Mouse (Mus musculus): Measurements from ENCODE around the gene Hlx. TPM values are rescaled to one million over a fixed set of nuclear protein-coding genes. Genes with fewer than 3 reads are reported as not detected.

Hlx gene
- polyA plus RNA-seq, 1 experiment from 2014 or later, result 8.4 TPM

DNA sequence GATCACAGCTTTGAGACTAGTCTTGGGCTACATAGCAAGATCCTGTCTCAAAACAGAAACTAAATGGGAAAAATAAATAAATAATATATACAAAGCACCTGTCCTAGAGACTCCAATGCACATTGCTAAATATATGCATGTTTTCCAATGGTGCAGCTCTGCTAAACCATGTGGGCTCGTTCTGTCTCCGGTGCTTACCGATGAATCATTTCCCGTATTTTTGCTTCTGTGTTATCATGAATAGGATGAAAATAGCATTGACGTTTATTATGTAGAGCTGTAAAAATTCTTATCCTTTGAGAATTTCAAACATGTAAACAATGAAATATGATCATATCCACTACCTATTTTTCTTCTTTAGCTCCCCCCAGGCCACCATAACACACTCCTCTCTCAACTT, 20.3 kb upstream of the Hlx start:
- ATAC-seq (ENCODE audit: insufficient read depth), result no peak
- Histone ChIP-seq H3K27ac (replicated peaks) (no peak overlapping the region), H3K27me3 (no peaks in the 10 kb centered on the region), H3K9ac (no peak overlapping the region), H3K36me3 (replicated peaks) (no peaks in the 10 kb centered on the region), H3K4me2 (no peak overlapping the region), H3K4me1 (replicated peaks) (no peaks in the 10 kb centered on the region), H3K9me3 (replicated peaks) (no peaks in the 10 kb centered on the region), H3K4me3 (replicated peaks) (no peak overlapping the region)
- 72% methylated on average over 5 of the region's 5 CpGs for WGBS (ENCODE audit: insufficient replicate concordance)

DNA sequence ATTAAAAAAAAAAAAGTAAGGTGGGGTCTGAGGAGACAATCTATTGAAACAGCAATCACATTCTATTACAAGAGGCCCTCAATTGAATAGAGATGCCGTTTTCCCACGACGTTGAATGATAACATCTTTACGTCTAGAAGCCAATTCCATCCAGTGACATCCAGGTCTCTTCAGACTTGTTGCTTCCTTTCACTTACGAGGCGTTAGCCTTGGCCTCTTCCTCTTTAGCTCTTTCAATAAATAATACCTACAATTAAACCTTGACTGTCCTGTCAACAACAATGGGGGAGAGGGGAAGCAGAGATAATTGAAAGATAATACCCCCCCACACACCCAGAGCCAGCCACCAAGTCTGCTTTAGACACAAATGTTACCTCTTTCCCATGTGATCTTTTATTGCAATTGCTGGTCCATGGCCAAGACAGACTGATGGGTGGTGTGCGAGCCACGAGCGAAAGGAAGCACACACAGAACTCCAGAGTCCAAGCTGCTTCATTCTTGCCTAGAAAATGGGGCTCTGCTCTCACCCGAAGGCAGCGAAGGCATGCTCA, 17.8 kb upstream of the Hlx start:
- no peaks in the 10 kb centered on the region for H3K36me3 ChIP-seq (replicated peaks)
- ATAC-seq (ENCODE audit: insufficient read depth), result no peak
- no peaks in the 10 kb centered on the region for H3K27me3 ChIP-seq
- H3K9me3 ChIP-seq (replicated peaks), result no peaks in the 10 kb centered on the region
- no peak overlapping the region for H3K4me3 ChIP-seq (replicated peaks)
- H3K9ac ChIP-seq, result no peak overlapping the region
- H3K4me2 ChIP-seq, result no peak overlapping the region
- H3K27ac ChIP-seq (replicated peaks), result no peak overlapping the region
- WGBS (ENCODE audit: insufficient replicate concordance), result 54% methylated on average over 11 of the region's 11 CpGs
- H3K4me1 ChIP-seq (replicated peaks), result no peaks in the 10 kb centered on the region

DNA sequence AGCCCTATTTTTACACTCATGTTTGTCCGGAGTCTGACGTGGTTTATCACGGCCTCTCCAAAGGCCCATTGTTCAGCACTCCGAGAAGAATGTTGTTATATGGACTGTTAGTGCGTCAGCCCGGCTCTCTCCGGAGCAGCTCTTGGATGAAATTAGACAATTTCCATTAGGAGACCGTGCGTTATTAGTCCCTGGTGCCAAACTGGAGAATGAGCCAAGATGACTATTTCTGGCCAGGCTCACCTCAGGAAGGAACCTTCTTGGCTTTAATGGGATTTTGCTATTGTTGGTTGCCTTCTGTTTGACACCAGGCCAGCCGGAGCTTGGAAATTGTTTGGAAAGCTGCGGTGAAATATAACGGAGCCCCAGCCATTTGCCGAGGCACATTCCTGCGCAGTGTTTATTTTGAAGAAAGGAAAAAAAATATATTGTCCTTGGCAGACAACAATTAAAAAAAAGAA, 16.3 kb upstream of the Hlx start:
- Histone ChIP-seq H3K9me3 (replicated peaks) (no peaks in the 10 kb centered on the region), H3K9ac (no peak overlapping the region), H3K4me3 (replicated peaks) (no peak overlapping the region), H3K4me1 (replicated peaks) (no peaks in the 10 kb centered on the region), H3K27ac (replicated peaks) (no peak overlapping the region), H3K27me3 (0 out of 2 replicates have a peak, but pooled peaks cover 6% of the 10 kb centered on the region), H3K4me2 (no peak overlapping the region), H3K36me3 (replicated peaks) (no peaks in the 10 kb centered on the region)
- ATAC-seq (ENCODE audit: insufficient read depth), result no peak
- 51% methylated on average over 14 of the region's 14 CpGs for WGBS (ENCODE audit: insufficient replicate concordance)

DNA sequence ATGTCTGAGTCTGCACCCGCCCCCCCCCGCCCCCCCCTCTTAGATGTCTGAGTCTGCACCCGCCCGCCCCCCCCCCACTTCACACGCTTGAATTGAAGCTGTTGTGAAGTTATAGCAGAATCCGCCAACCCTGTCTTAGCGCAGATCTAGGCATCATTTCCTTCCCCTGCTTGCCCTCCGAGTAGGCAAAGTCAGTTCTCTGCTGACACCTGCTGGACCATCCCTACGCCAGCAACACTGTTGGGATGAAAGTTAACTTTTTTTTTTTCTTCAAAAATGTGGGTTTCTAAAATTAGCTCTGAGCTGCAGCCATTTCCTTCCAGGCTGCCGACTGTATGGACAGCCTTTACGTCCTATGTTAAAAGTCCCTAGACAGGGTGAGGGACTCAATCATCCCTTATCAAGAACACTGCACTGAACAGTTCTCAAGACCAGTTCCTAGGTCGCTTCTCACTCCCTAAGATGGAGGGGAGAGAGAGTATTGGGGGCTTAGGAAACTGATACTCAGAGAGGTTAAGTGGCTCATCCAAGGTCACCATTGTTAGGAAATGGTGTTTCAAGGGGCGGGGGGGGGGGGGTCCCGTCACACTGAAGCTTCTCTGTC, 5.6 kb upstream of the Hlx start:
- Histone ChIP-seq H3K27ac (replicated peaks) (no peak overlapping the region), H3K4me3 (replicated peaks) (no peak overlapping the region), H3K9ac (no peak overlapping the region), H3K27me3 (peaks cover 77% of the 10 kb centered on the region), H3K36me3 (replicated peaks) (no peaks in the 10 kb centered on the region), H3K4me2 (no peak overlapping the region), H3K9me3 (replicated peaks) (no peaks in the 10 kb centered on the region), H3K4me1 (replicated peaks) (peaks cover 15% of the 10 kb centered on the region; the same call in 1 of the 2 replicates)
- 3% methylated on average over 14 of the region's 14 CpGs for WGBS (ENCODE audit: insufficient replicate concordance)
- ATAC-seq (ENCODE audit: insufficient read depth), result no peak

DNA sequence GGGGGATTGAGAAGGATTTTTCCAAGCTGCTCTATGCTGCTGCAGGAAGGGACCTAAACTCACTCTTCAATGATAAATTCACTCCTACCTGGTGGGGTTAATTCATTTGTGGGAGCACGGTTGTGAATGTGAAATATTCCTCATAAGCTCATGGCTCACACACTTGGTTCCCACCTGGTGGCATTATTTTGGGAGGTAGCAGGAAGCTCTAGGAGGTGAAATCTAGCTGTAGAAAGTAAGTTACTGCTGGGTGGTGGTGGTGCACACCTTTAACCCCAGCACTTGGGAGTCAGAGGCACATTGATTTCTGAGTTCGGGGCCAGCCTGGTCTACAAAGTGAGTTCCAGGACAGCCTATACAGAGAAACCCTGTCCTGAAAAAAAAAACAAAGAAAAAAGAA, 4.8 kb upstream of the Hlx start:
- H3K27me3 ChIP-seq, result peaks cover 84% of the 10 kb centered on the region

DNA sequence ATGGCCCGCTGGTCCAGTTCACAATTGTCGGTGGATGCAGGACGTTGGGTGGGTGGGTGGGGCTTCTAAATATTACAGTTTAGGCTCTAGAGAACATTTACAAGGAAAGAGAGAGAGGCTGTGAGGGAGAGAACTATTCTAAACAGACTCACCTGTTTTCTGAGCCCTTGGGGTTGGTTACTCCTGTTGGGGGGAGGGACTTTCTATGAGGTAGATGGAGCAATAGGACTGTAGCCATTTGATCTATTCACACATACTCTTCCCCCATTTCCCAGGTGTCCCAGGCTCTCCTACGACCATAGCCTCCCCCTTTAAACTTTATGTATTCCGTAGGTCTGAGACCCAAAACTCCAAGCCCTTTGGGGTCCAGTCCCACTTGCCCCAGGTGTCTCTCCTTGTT, 3.8 kb upstream of the Hlx start:
- H3K36me3 ChIP-seq (replicated peaks), result no peaks in the 10 kb centered on the region
- H3K4me2 ChIP-seq, result no peak overlapping the region
- H3K4me3 ChIP-seq (replicated peaks), result no peak overlapping the region
- no peaks in the 10 kb centered on the region for H3K9me3 ChIP-seq (replicated peaks)
- no peak for ATAC-seq (ENCODE audit: insufficient read depth)
- H3K4me1 ChIP-seq (replicated peaks), result peaks cover 31% of the 10 kb centered on the region
- no peak overlapping the region for H3K9ac ChIP-seq
- 33% methylated on average over 5 of the region's 5 CpGs for WGBS (ENCODE audit: insufficient replicate concordance)
- H3K27ac ChIP-seq (replicated peaks), result no peak overlapping the region
- peaks cover 89% of the 10 kb centered on the region for H3K27me3 ChIP-seq

More for the DNA sequence above, 4.8 kb upstream of the Hlx start:
- Histone ChIP-seq H3K27ac (replicated peaks) (no peak overlapping the region), H3K4me2 (no peak overlapping the region), H3K4me1 (replicated peaks) (peaks cover 21% of the 10 kb centered on the region), H3K36me3 (replicated peaks) (no peaks in the 10 kb centered on the region), H3K9ac (no peak overlapping the region), H3K9me3 (replicated peaks) (no peaks in the 10 kb centered on the region), H3K4me3 (replicated peaks) (no peak overlapping the region)
- ATAC-seq (ENCODE audit: insufficient read depth), result no peak
- 27% methylated on average over 2 of the region's 2 CpGs for WGBS (ENCODE audit: insufficient replicate concordance)

DNA sequence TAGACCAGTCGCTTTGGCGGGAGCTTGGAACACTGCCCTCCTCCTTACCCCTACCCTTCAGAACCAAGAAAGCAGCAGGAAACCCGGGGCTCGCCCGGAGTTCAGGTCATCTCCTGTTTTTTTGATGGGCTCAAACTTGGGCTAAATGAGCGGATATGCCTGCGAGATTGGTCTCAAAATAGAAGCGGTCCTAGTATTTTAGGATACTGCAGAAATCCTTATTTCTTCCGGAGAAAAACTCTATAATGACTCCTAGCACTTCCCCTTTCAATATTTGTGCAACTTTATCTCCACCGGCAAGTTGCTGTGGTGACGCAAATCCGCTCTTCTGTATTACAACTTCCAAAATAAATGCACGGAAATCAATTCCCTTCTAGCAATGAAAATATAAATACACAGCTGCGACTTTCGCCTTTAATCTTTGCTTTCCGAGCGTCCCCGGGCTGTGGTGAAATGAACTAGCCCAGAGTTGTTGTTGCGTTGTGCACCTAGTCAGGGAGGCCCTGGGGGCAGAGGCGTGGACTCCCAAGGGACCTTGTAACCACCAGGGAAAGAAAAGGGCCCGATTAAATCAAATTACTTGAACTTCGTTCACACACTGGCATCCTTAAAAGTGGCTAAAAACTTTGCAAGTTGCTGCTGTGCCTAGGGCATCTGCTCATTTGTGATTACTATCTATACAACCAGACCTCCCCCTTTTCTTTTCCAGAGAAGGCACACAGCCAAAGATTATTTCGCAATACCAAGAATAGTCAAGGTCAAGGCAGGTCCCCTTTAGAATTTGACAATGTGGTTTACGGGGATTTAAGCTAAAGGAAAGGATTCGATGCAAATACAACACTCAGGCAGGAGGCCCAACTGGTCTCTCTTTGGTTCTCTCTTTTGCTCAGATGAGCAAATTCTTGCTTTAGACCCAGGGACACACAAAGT, 2.8 kb upstream of the Hlx start:
- Histone ChIP-seq H3K9ac (no peak overlapping the region), H3K9me3 (replicated peaks) (no peaks in the 10 kb centered on the region), H3K4me1 (replicated peaks) (peaks cover 31% of the 10 kb centered on the region), H3K4me2 (peak overlapping the region; percentile 89), H3K4me3 (replicated peaks) (no peak overlapping the region; the same call in 1 of the 2 replicates), H3K27me3 (peaks cover 99% of the 10 kb centered on the region), H3K36me3 (replicated peaks) (no peaks in the 10 kb centered on the region), H3K27ac (replicated peaks) (no peak overlapping the region; the same call in 1 of the 2 replicates)
- WGBS (ENCODE audit: insufficient replicate concordance), result 4% methylated on average over 25 of the region's 25 CpGs
- ATAC-seq (ENCODE audit: insufficient read depth), result no peak

DNA sequence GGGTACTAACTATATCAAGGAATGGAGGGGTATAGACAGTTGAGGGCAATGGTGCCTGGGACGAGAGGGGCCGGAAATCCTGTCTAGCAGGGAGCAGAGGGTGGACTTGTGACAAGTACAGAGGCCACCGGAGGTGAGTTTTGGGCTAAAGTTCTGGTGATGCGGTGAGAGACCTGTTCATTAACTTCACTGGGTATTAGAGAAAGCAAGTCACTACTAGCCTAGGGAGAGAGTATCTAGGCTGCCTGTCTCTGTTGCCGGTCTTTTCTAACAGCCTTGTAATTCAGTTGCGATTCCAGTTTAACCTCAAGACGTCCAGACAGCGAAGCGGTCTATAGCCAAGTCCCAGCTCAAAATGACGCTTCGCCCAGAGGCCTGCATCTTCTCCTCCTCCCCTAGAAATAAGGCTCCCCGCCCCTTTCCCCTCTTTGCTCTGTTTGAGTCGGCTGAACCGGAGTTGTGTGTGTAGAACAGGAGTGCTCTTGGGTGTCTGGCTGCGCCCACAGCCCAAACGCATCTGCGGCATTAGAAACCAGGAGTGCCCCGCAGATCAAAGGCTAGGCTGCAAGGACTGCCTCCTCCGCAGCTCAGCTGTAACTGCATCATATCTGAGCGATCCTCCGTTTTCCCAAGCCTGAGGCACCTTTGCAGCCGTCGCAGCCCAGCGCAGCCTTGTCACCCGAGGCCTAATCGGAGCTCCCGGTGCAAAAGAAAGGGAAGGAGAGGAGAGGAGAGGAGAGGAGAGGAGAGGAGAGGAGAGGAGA, 1.8 kb upstream of the Hlx start:
- Histone ChIP-seq H3K4me2 (peak overlapping the region; percentile 89), H3K9ac (no peak overlapping the region), H3K36me3 (replicated peaks) (no peaks in the 10 kb centered on the region), H3K4me3 (replicated peaks) (peak overlapping the region; percentile 64), H3K9me3 (replicated peaks) (no peaks in the 10 kb centered on the region), H3K27ac (replicated peaks) (0 out of 2 replicates have a peak overlapping the region, but pooled peaks have one; percentile 19), H3K27me3 (peaks cover 99% of the 10 kb centered on the region), H3K4me1 (replicated peaks) (peaks cover 38% of the 10 kb centered on the region)
- WGBS (ENCODE audit: insufficient replicate concordance), result 1% methylated on average over 26 of the region's 27 CpGs
- ATAC-seq (ENCODE audit: insufficient read depth), result no peak

DNA sequence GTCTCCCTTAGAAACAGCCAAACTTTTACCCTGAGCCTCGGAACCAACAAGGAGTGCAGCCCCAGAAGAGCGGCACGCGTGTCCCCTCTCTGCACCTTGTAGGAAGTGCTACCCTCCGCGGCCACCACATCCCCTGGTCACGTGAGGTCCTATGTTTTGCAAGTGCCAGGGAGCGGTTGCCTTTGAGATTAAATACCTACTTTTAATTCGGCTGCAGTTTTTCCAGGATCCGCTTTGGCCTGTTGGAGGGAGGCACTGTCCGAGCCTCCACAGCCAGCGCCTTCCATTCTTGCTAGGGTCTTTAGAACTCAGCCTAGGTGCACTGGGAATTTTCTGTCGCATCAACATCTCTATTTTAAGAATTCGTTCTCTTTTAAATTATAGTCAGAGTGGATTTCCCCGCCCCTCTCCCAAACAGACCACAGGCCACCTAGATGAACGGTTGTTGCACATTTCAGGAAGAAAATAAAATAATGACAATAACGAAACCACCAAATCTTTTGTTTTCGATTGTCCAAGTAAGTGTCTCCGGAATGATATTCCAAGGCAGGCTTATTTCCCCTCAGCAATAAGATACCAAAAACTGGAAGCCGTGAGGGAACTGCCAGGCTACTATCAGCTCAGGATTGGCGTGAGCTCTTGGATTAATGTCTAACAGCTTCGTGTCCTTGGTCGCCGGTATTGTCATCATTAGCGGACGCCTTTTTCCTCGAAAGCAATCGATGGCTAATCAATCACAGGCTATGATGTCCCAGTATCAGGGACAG, 1.1 kb upstream of the Hlx start:
- Histone ChIP-seq H3K27ac (replicated peaks) (peak overlapping the region; percentile 38; the same call in 1 of the 2 replicates), H3K9me3 (replicated peaks) (no peaks in the 10 kb centered on the region), H3K4me3 (replicated peaks) (peak overlapping the region; percentile 64), H3K4me1 (replicated peaks) (peaks cover 38% of the 10 kb centered on the region), H3K9ac (no peak overlapping the region), H3K4me2 (peak overlapping the region; percentile 89), H3K36me3 (replicated peaks) (no peaks in the 10 kb centered on the region), H3K27me3 (peaks cover 99% of the 10 kb centered on the region)
- no peak for ATAC-seq (ENCODE audit: insufficient read depth)
- 3% methylated on average over 28 of the region's 28 CpGs for WGBS (ENCODE audit: insufficient replicate concordance)
